Mouse (Mus musculus) layer of hippocampus, adult 8-10 months (tissue): Measurements from ENCODE around the gene Rfng. TPM values are rescaled to one million over a fixed set of nuclear protein-coding genes. Genes with fewer than 3 reads are reported as not detected.
"Not testable (repeated sequence)": the region's sequence is repeated elsewhere in the genome, so short reads cannot be mapped to it uniquely, and the experiment has no call there.

Experiments used
- DNase-seq, 2 experiments: peaks; one replicate each; pipeline ENCODE4 v3.0.0; 2022; ENCODE audit warnings: low spot score in 2 of 2
- total RNA-seq, 4 experiments: library from RNA; stranded (reverse); gene quantifications; 2 replicates each; pipeline ENCODE4 v1.2.4; 2022

Rfng gene
- 10 to 100 TPM; 55.7 to 63.5 (median 61.8) TPM for total RNA-seq

- DNase-seq: peak in 1 of 2 experiments; percentile 68
Observed at GRCm38 (mm10) chr11:120784064-120784791, at the start of gene Rfng, which contains the start of gene Gps1. Gene Rfng, minus strand, starts transcription at chr11:120784207. Gene Gps1, plus strand, starts transcription at chr11:120784272.

- DNase-seq: not testable (repeated sequence)
Observed at GRCm38 (mm10) chr11:120832962-120833361, 49.0 kb upstream of the Rfng start.

GRCm38 (mm10) chr11:120831659-120832440, 47.8 kb upstream of the Rfng start:
- DNase-seq: no peak

GRCm38 (mm10) chr11:120830686-120831085, 46.7 kb upstream of the Rfng start:
- DNase-seq: no peak

GRCm38 (mm10) chr11:120829757-120830532, 45.9 kb upstream of the Rfng start:
- DNase-seq: no peak

GRCm38 (mm10) chr11:120828416-120828815, 44.4 kb upstream of the Rfng start:
- DNase-seq: no peak

GRCm38 (mm10) chr11:120826016-120826953, 42.3 kb upstream of the Rfng start:
- no peak for DNase-seq

GRCm38 (mm10) chr11:120825289-120825863, 41.4 kb upstream of the Rfng start:
- no peak for DNase-seq

- no peak for DNase-seq
Observed at GRCm38 (mm10) chr11:120824787-120825288, 40.8 kb upstream of the Rfng start.

- DNase-seq: peak; percentile 97 to 98
Observed at GRCm38 (mm10) chr11:120823956-120824786, 40.2 kb upstream of the Rfng start, which contains the start of gene Fasn. Gene Fasn, minus strand, starts transcription at chr11:120824547.

GRCm38 (mm10) chr11:120823551-120823947, 39.5 kb upstream of the Rfng start:
- DNase-seq: no peak

- no peak for DNase-seq
Observed at GRCm38 (mm10) chr11:120822831-120823550, 39.0 kb upstream of the Rfng start.

- no peak for DNase-seq
Observed at GRCm38 (mm10) chr11:120822321-120822720, 38.3 kb upstream of the Rfng start.

GRCm38 (mm10) chr11:120821076-120821922, 37.3 kb upstream of the Rfng start:
- DNase-seq: no peak

GRCm38 (mm10) chr11:120820546-120820945, 36.5 kb upstream of the Rfng start:
- DNase-seq: no peak

GRCm38 (mm10) chr11:120819556-120819955, 35.5 kb upstream of the Rfng start:
- DNase-seq: no peak

- no peak for DNase-seq
Observed at GRCm38 (mm10) chr11:120818251-120818650, 34.2 kb upstream of the Rfng start.
